Mouse (Mus musculus) erythroid progenitor cell, adult 5-6 weeks (primary cell): ENCODE results near the gene Fam90a1a. TPM values are rescaled to one million over a fixed set of nuclear protein-coding genes. Genes with fewer than 3 reads are reported as not detected.

ENCODE experiments used
- ATAC-seq: replicated peaks from 2 replicates; pipeline ENCODE4 v1.8.0; 2016; ENCODE audit warnings: moderate number of reproducible peaks, mild to moderate bottlenecking, moderate TSS enrichment, inconsistent platforms; ENCODE audit not compliant: poor library complexity, low FRiP score, severe bottlenecking
- total RNA-seq, 2 experiments: library from RNA; stranded (forward) in 1 of 2; stranded (reverse) in 1 of 2; fragments of 150-400 nt in 1 of 2; fragments of 186-747, 209-891 nt in 1 of 2; gene quantifications; 2 replicates each; pipeline versions ENCODE4 v1.2.3 to v1.2.4; 2015 to 2017; ENCODE audit warnings: low replicate concordance in 2 of 2

Fam90a1a gene
- total RNA-seq, 2 experiments from 2014 or later = not detected

GRCm38 (mm10) chr8:22013034-22013707 lies 54.7 kb downstream of the Fam90a1a start:
- no peak for ATAC-seq

Other genes starting within 250 kb of the Fam90a1a start
- gene Defa24, start 224.2 kb upstream of the Fam90a1a start, total RNA-seq (2015; ENCODE audit: low replicate concordance) = not detected in 2 replicates
- gene Defa24, start 224.2 kb upstream of the Fam90a1a start, total RNA-seq (2017; ENCODE audit: low replicate concordance) = not detected in 2 replicates
- not detected in 2 replicates for gene Defb50, start 135.2 kb upstream of the Fam90a1a start, total RNA-seq (2015; ENCODE audit: low replicate concordance)
- gene Defb50, start 135.2 kb upstream of the Fam90a1a start, total RNA-seq (2017; ENCODE audit: low replicate concordance) = not detected in 2 replicates
- not detected in 2 replicates for gene Defb2, start 118.8 kb upstream of the Fam90a1a start, total RNA-seq (2015; ENCODE audit: low replicate concordance)
- gene Defb2, start 118.8 kb upstream of the Fam90a1a start, total RNA-seq (2017; ENCODE audit: low replicate concordance) = not detected in 2 replicates
- gene Defb10, start 99.8 kb upstream of the Fam90a1a start, total RNA-seq (2015; ENCODE audit: low replicate concordance) = not detected in 2 replicates
- not detected in 2 replicates for gene Defb10, start 99.8 kb upstream of the Fam90a1a start, total RNA-seq (2017; ENCODE audit: low replicate concordance)
- gene Defb9, start 73.3 kb upstream of the Fam90a1a start, total RNA-seq (2015; ENCODE audit: low replicate concordance) = not detected in 2 replicates
- not detected in 2 replicates for gene Defb9, start 73.3 kb upstream of the Fam90a1a start, total RNA-seq (2017; ENCODE audit: low replicate concordance)
- gene Defb11, start 52.3 kb upstream of the Fam90a1a start, total RNA-seq (2015; ENCODE audit: low replicate concordance) = not detected in 2 replicates
- gene Defb11, start 52.3 kb upstream of the Fam90a1a start, total RNA-seq (2017; ENCODE audit: low replicate concordance) = not detected in 2 replicates
- not detected in 2 replicates for gene Defb15, start 26.0 kb upstream of the Fam90a1a start, total RNA-seq (2015; ENCODE audit: low replicate concordance)
- not detected in 2 replicates for gene Defb15, start 26.0 kb upstream of the Fam90a1a start, total RNA-seq (2017; ENCODE audit: low replicate concordance)
- gene Defb35, start 20.4 kb upstream of the Fam90a1a start, total RNA-seq (2015; ENCODE audit: low replicate concordance) = not detected in 2 replicates
- gene Defb35, start 20.4 kb upstream of the Fam90a1a start, total RNA-seq (2017; ENCODE audit: low replicate concordance) = not detected in 2 replicates
- not detected in 2 replicates for gene Defb13, start 12.0 kb upstream of the Fam90a1a start, total RNA-seq (2015; ENCODE audit: low replicate concordance)
- gene Defb13, start 12.0 kb upstream of the Fam90a1a start, total RNA-seq (2017; ENCODE audit: low replicate concordance) = not detected in 2 replicates
- gene Ccdc70, start 11.1 kb downstream of the Fam90a1a start, total RNA-seq (2015; ENCODE audit: low replicate concordance) = not detected in 2 replicates
- not detected in 2 replicates for gene Ccdc70, start 11.1 kb downstream of the Fam90a1a start, total RNA-seq (2017; ENCODE audit: low replicate concordance)
- 8.6 and 11.3 TPM in 2 replicates for gene Atp7b, start 101.6 kb downstream of the Fam90a1a start, total RNA-seq (2015; ENCODE audit: low replicate concordance)
- 4.5 and 8.5 TPM in 2 replicates for gene Atp7b, start 101.6 kb downstream of the Fam90a1a start, total RNA-seq (2017; ENCODE audit: low replicate concordance)
- gene Alg11, start 102.0 kb downstream of the Fam90a1a start, total RNA-seq (2015; ENCODE audit: low replicate concordance) = 3.2 and 5.4 TPM in 2 replicates
- gene Alg11, start 102.0 kb downstream of the Fam90a1a start, total RNA-seq (2017; ENCODE audit: low replicate concordance) = 4.7 and 28.4 TPM in 2 replicates
- not detected in 2 replicates for gene Nek5, start 166.3 kb downstream of the Fam90a1a start, total RNA-seq (2015; ENCODE audit: low replicate concordance)
- gene Nek5, start 166.3 kb downstream of the Fam90a1a start, total RNA-seq (2017; ENCODE audit: low replicate concordance) = not detected in 2 replicates
- 18.9 and 45.0 TPM in 2 replicates for gene Nek3, start 207.7 kb downstream of the Fam90a1a start, total RNA-seq (2015; ENCODE audit: low replicate concordance)
- 39.0 and 46.9 TPM in 2 replicates for gene Nek3, start 207.7 kb downstream of the Fam90a1a start, total RNA-seq (2017; ENCODE audit: low replicate concordance)
- gene Ckap2, start 227.1 kb downstream of the Fam90a1a start, total RNA-seq (2015; ENCODE audit: low replicate concordance) = 292 and 294 TPM in 2 replicates
- gene Ckap2, start 227.1 kb downstream of the Fam90a1a start, total RNA-seq (2017; ENCODE audit: low replicate concordance) = 270 and 283 TPM in 2 replicates
- gene Vps36, start 234.1 kb downstream of the Fam90a1a start, total RNA-seq (2015; ENCODE audit: low replicate concordance) = 7.1 and 7.2 TPM in 2 replicates
- 6.0 and 6.1 TPM in 2 replicates for gene Vps36, start 234.1 kb downstream of the Fam90a1a start, total RNA-seq (2017; ENCODE audit: low replicate concordance)